Mouse (Mus musculus) embryonic facial prominence, embryonic 11.5 days (tissue): ENCODE results near the gene Ppp1r35. TPM values are rescaled to one million over a fixed set of nuclear protein-coding genes. Genes with fewer than 3 reads are reported as not detected.

Experiments
- ATAC-seq: fragments of 200-750 bp; cut with Nextera tagmentation; replicated peaks from 2 replicates; pipeline ENCODE4 v1.8.0; 2017; ENCODE audit warnings: low read depth; ENCODE audit not compliant: insufficient number of reproducible peaks, low FRiP score, low TSS enrichment
- DNase-seq: peaks from one replicate; pipeline ENCODE4 v3.0.0-alpha.2; 2015; ENCODE audit warnings: low spot score
- H3K27ac ChIP-seq: fragments of 300-500 bp; sonication (generic); replicated peaks from 2 replicates; pipeline ENCODE4 v1.5.1; 2014; ENCODE audit warnings: mild to moderate bottlenecking, low read depth, low read length, control low read depth
- H3K27me3 ChIP-seq: fragments of 300-500 bp; sonication (generic); 2 replicates; pipeline ENCODE4 v1.6.1; 2014; ENCODE audit warnings: mild to moderate bottlenecking, low read length, moderate library complexity, mixed read lengths; ENCODE audit not compliant: control insufficient read depth, insufficient read depth
- H3K36me3 ChIP-seq: fragments of 300-500 bp; sonication (generic); replicated peaks from 2 replicates; pipeline ENCODE4 v1.6.1; 2014; ENCODE audit warnings: low read depth, mild to moderate bottlenecking, low read length, moderate library complexity, mixed read lengths; ENCODE audit not compliant: control insufficient read depth, insufficient read depth
- H3K4me1 ChIP-seq: fragments of 300-500 bp; sonication (generic); 2 replicates; pipeline ENCODE4 v1.6.1; 2014; ENCODE audit warnings: low read length, mixed read lengths; ENCODE audit not compliant: control insufficient read depth, insufficient read depth
- H3K4me2 ChIP-seq: fragments of 300-500 bp; sonication (generic); 2 replicates; pipeline ENCODE4 v1.6.1; 2014; ENCODE audit warnings: low read depth, mild to moderate bottlenecking, control low read depth, low read length, moderate library complexity
- H3K4me3 ChIP-seq: fragments of 300-500 bp; sonication (generic); 2 replicates; pipeline ENCODE4 v1.5.1; 2014; ENCODE audit warnings: low read depth, low read length, control low read depth
- H3K9ac ChIP-seq: fragments of 300-500 bp; sonication (generic); replicated peaks from 2 replicates; pipeline ENCODE4 v1.6.1; 2014; ENCODE audit warnings: mild to moderate bottlenecking, control low read depth, low read length
- H3K9me3 ChIP-seq: fragments of 300-500 bp; sonication (generic); replicated peaks from 2 replicates; pipeline ENCODE4 v1.6.1; 2016; ENCODE audit warnings: mild to moderate bottlenecking, low read length, inconsistent platforms, mixed read lengths; ENCODE audit not compliant: control insufficient read depth
- WGBS: fragments of 180-500 bp; shearing (Covaris S2); extraction: QIAGEN DNeasy Blood & Tissue Kit; methylation state at CpG from one replicate; pipeline ENCODE4 v1.1.7; 2014; 5-methylcytosine and 5-hydroxymethylcytosine counted together
- polyA plus RNA-seq: library from polyadenylated mRNA; unstranded; fragments of >200 nt; fragmentation: Nextera tagmentation; extraction: Ambion mirVana; gene quantifications from 2 replicates; pipeline ENCODE4 v1.2.1, GENCODE M21; 2014

Gene Ppp1r35
- 57.6 and 65.1 TPM in 2 replicates for polyA plus RNA-seq

GRCm38 (mm10) chr5:137778635-137779034 lies at the start of gene Ppp1r35:
TSS of gene Ppp1r35 (plus strand) at chr5:137778849.
- H3K9me3 ChIP-seq = no peaks in the 10 kb centered on the region
- H3K9ac ChIP-seq = peak within 1 kb of the TSS; percentile 90
- no peaks in the 10 kb centered on the region for H3K27me3 ChIP-seq
- peak within 1 kb of the TSS; percentile 89 for H3K4me2 ChIP-seq
- DNase-seq = peak; percentile 99
- ATAC-seq = peak; percentile 91
- H3K4me3 ChIP-seq = peak within 1 kb of the TSS; percentile 96
- no peaks in the 10 kb centered on the region; the same call in 1 of the 2 replicates for H3K4me1 ChIP-seq
- WGBS = under 1% methylated on average over 31 of the region's 31 CpGs
- no peaks in the 10 kb centered on the region; the same call in 1 of the 2 replicates for H3K36me3 ChIP-seq
- H3K27ac ChIP-seq = peak within 1 kb of the TSS; percentile 66

GRCm38 (mm10) chr5:137733638-137734288 lies 44.9 kb upstream of the Ppp1r35 start:
- no peaks in the 10 kb centered on the region for H3K27me3 ChIP-seq
- H3K27ac ChIP-seq = 0 out of 2 replicates have a peak overlapping the region, but pooled peaks have one; percentile 47
- ATAC-seq = peak; percentile 32
- H3K9me3 ChIP-seq = no peaks in the 10 kb centered on the region
- peaks cover 7% of the 10 kb centered on the region for H3K4me1 ChIP-seq
- no peak for DNase-seq
- no peak overlapping the region for H3K4me2 ChIP-seq
- no peak overlapping the region for H3K4me3 ChIP-seq
- 75% methylated on average over 12 of the region's 12 CpGs for WGBS
- H3K36me3 ChIP-seq = no peaks in the 10 kb centered on the region; the same call in 1 of the 2 replicates
- H3K9ac ChIP-seq = peak overlapping the region; percentile 22; the same call in 1 of the 2 replicates

- ATAC-seq = peak; percentile 87
- peaks cover 10% of the 10 kb centered on the region for H3K4me1 ChIP-seq
- 63% methylated on average over 6 of the region's 6 CpGs for whole genome bisulfite sequencing
- H3K27me3 ChIP-seq = no peaks in the 10 kb centered on the region
- H3K36me3 ChIP-seq = no peaks in the 10 kb centered on the region; the same call in 1 of the 2 replicates
- no peak overlapping the region for H3K9ac ChIP-seq
- H3K4me2 ChIP-seq = no peak overlapping the region
- no peak overlapping the region for H3K4me3 ChIP-seq
- H3K27ac ChIP-seq = peak overlapping the region; percentile 47; the same call in 1 of the 2 replicates
- peak; percentile 86 for DNase-seq
- no peaks in the 10 kb centered on the region for H3K9me3 ChIP-seq
These were observed 44.2 kb upstream of the Ppp1r35 start for GRCm38 (mm10) chr5:137734289-137735061.

GRCm38 (mm10) chr5:137737400-137737940 lies 41.2 kb upstream of the Ppp1r35 start:
- H3K4me3 ChIP-seq = no peak overlapping the region
- no peak overlapping the region for H3K9ac ChIP-seq
- H3K36me3 ChIP-seq = no peaks in the 10 kb centered on the region; the same call in 1 of the 2 replicates
- WGBS = 80% methylated on average over 6 of the region's 6 CpGs
- H3K27me3 ChIP-seq = no peaks in the 10 kb centered on the region
- no peak for DNase-seq
- no peak for ATAC-seq
- H3K27ac ChIP-seq = no peak overlapping the region
- H3K9me3 ChIP-seq = no peaks in the 10 kb centered on the region
- H3K4me1 ChIP-seq = peaks cover 13% of the 10 kb centered on the region
- H3K4me2 ChIP-seq = no peak overlapping the region

GRCm38 (mm10) chr5:137738516-137738915 lies 40.1 kb upstream of the Ppp1r35 start:
- DNase-seq = no peak
- Histone ChIP-seq H3K9ac (no peak overlapping the region; the same call in 1 of the 2 replicates), H3K4me3 (no peak overlapping the region), H3K4me1 (peaks cover 13% of the 10 kb centered on the region), H3K27me3 (no peaks in the 10 kb centered on the region), H3K9me3 (no peaks in the 10 kb centered on the region), H3K4me2 (no peak overlapping the region), H3K36me3 (no peaks in the 10 kb centered on the region; the same call in 1 of the 2 replicates), H3K27ac (no peak overlapping the region)
- 45% methylated on average over 5 of the region's 5 CpGs for WGBS
- no peak for ATAC-seq

GRCm38 (mm10) chr5:137739471-137739870 lies 39.2 kb upstream of the Ppp1r35 start:
- peaks cover 9% of the 10 kb centered on the region for H3K4me1 ChIP-seq
- H3K36me3 ChIP-seq = no peaks in the 10 kb centered on the region; the same call in 1 of the 2 replicates
- no peak overlapping the region; the same call in 1 of the 2 replicates for H3K4me2 ChIP-seq
- no peaks in the 10 kb centered on the region for H3K27me3 ChIP-seq
- H3K27ac ChIP-seq = no peak overlapping the region
- H3K9me3 ChIP-seq = no peaks in the 10 kb centered on the region
- H3K4me3 ChIP-seq = no peak overlapping the region
- DNase-seq (no peak), ATAC-seq (no peak)
- no peak overlapping the region for H3K9ac ChIP-seq
- WGBS = 58% methylated on average over 9 of the region's 9 CpGs

- WGBS = 9% methylated on average over 11 of the region's 11 CpGs
- H3K4me1 ChIP-seq = peaks cover 6% of the 10 kb centered on the region
- H3K27ac ChIP-seq = no peak overlapping the region
- no peaks in the 10 kb centered on the region for H3K9me3 ChIP-seq
- H3K9ac ChIP-seq = peak overlapping the region; percentile 72
- peak overlapping the region; percentile 93 for H3K4me2 ChIP-seq
- peak overlapping the region; percentile 69 for H3K4me3 ChIP-seq
- DNase-seq = peak; percentile 32
- ATAC-seq = 0 out of 2 replicates have a peak, but pooled peaks have one; percentile 12
- H3K36me3 ChIP-seq = no peaks in the 10 kb centered on the region; the same call in 1 of the 2 replicates
- no peaks in the 10 kb centered on the region for H3K27me3 ChIP-seq
These were observed 38.1 kb upstream of the Ppp1r35 start for GRCm38 (mm10) chr5:137740506-137740905.
